Mouse (Mus musculus) olfactory bulb, adult 2 months (tissue): Measurements from ENCODE around the gene Inha. TPM values are rescaled to one million over a fixed set of nuclear protein-coding genes. Genes with fewer than 3 reads are reported as not detected.

Experiments used
- H3K27ac ChIP-seq: fragments of 200-500 bp; 2 replicates; pipeline ENCODE4 v1.5.1; 2012; ENCODE audit warnings: low read depth, low read length; ENCODE audit not compliant: insufficient read depth
- H3K4me1 ChIP-seq: fragments of 200-500 bp; 2 replicates; pipeline ENCODE4 v1.6.1; 2012; ENCODE audit warnings: low read length; ENCODE audit not compliant: control insufficient read depth, insufficient read depth
- H3K4me3 ChIP-seq: fragments of 200-500 bp; 2 replicates; pipeline ENCODE4 v1.5.1; 2012; ENCODE audit warnings: mild to moderate bottlenecking, low read depth, low read length, moderate library complexity; ENCODE audit not compliant: insufficient read depth
- CTCF ChIP-seq: fragments of 200-500 bp; IDR thresholded peaks from 2 replicates; pipeline ENCODE4 v1.5.1; 2012; ENCODE audit warnings: low read depth, mild to moderate bottlenecking, low read length, moderate library complexity; ENCODE audit not compliant: insufficient read depth
- POLR2A ChIP-seq: fragments of 200-500 bp; IDR thresholded peaks from 2 replicates; pipeline ENCODE4 v1.6.1; 2012; ENCODE audit warnings: mild to moderate bottlenecking, low read depth, low read length, moderate library complexity; ENCODE audit not compliant: insufficient read depth
- WGBS: fragments of 180-500 bp; shearing (Covaris S2); methylation state at CpG from one replicate; pipeline ENCODE4 v1.1.7; 2018; 5-methylcytosine and 5-hydroxymethylcytosine counted together
- polyA plus RNA-seq: library from polyadenylated mRNA; stranded (reverse); fragments of >200 nt; gene quantifications from 2 replicates; pipeline ENCODE4 v1.2.4, GENCODE M21; 2012; ENCODE audit warnings: low replicate concordance; ENCODE audit not compliant: missing spikeins, insufficient read depth, insufficient read length

Inha gene
- polyA plus RNA-seq, 1 experiment, result not detected

GRCm38 (mm10) chr1:75469287-75469825 lies 37.5 kb upstream of the Inha start:
- Histone ChIP-seq H3K27ac (no peak overlapping the region), H3K4me1 (peaks cover 10% of the 10 kb centered on the region), H3K4me3 (no peak overlapping the region)
- 81% methylated on average over 17 of the region's 17 CpGs for WGBS
- TF ChIP-seq CTCF (no peak), POLR2A (no peak)

- Histone ChIP-seq H3K27ac (no peak overlapping the region), H3K4me1 (peaks cover 26% of the 10 kb centered on the region), H3K4me3 (no peak overlapping the region)
- TF ChIP-seq POLR2A, result no peak
- TF ChIP-seq CTCF, result no peak
- WGBS, result 94% methylated on average over 11 of the region's 11 CpGs
Measured at GRCm38 (mm10) chr1:75476441-75476840, 30.4 kb upstream of the Inha start.

- Histone ChIP-seq H3K4me1 (peaks cover 29% of the 10 kb centered on the region), H3K27ac (no peak overlapping the region), H3K4me3 (peak overlapping the region; percentile 42)
- TF ChIP-seq POLR2A (no peak), CTCF (peak; percentile 99)
- WGBS, result 6% methylated on average over 35 of the region's 35 CpGs
Measured at GRCm38 (mm10) chr1:75477264-75477965, 29.5 kb upstream of the Inha start.

- H3K4me3 ChIP-seq, result no peak overlapping the region; the same call in 1 of the 2 replicates
- H3K4me1 ChIP-seq, result peaks cover 34% of the 10 kb centered on the region
- TF ChIP-seq CTCF (no peak), POLR2A (no peak)
- no peak overlapping the region for H3K27ac ChIP-seq
- WGBS, result 35% methylated on average over 3 of the region's 3 CpGs
Measured at GRCm38 (mm10) chr1:75477966-75478290, 28.9 kb upstream of the Inha start.

- peak overlapping the region; percentile 82 for H3K4me3 ChIP-seq
- H3K4me1 ChIP-seq, result peaks cover 36% of the 10 kb centered on the region
- no peak for TF ChIP-seq POLR2A
- TF ChIP-seq CTCF, result no peak
- H3K27ac ChIP-seq, result peak overlapping the region; percentile 76; the same call in 1 of the 2 replicates
- under 1% methylated on average over 25 of the region's 25 CpGs for WGBS
Measured at GRCm38 (mm10) chr1:75478497-75478896, 28.4 kb upstream of the Inha start.

GRCm38 (mm10) chr1:75478916-75479634 lies 27.8 kb upstream of the Inha start, which contains the start of the genes Chpf and Tmem198:
Gene Chpf (minus strand): TSS chr1:75479307.
Gene Tmem198 (plus strand): TSS chr1:75479532.
- WGBS, result under 1% methylated on average over 76 of the region's 76 CpGs
- H3K4me1 ChIP-seq, result peaks cover 33% of the 10 kb centered on the region
- TF ChIP-seq POLR2A (peak; percentile 73), CTCF (no peak)
- H3K4me3 ChIP-seq, result peak within 1 kb of the TSS; percentile 82
- H3K27ac ChIP-seq, result peak within 1 kb of the TSS; percentile 76

- TF ChIP-seq CTCF (no peak), POLR2A (no peak)
- Histone ChIP-seq H3K4me1 (peaks cover 31% of the 10 kb centered on the region), H3K27ac (peak overlapping the region; percentile 76), H3K4me3 (peak overlapping the region; percentile 82)
- 1% methylated on average over 24 of the region's 24 CpGs for WGBS
Measured at GRCm38 (mm10) chr1:75479635-75479989, 27.3 kb upstream of the Inha start.

- no peak for TF ChIP-seq POLR2A
- TF ChIP-seq CTCF, result no peak
- peak overlapping the region; percentile 76 for H3K27ac ChIP-seq
- WGBS, result 9% methylated on average over 13 of the region's 13 CpGs
- peak overlapping the region; percentile 82 for H3K4me3 ChIP-seq
- H3K4me1 ChIP-seq, result peaks cover 28% of the 10 kb centered on the region
Measured at GRCm38 (mm10) chr1:75480036-75480435, 26.8 kb upstream of the Inha start.

GRCm38 (mm10) chr1:75480735-75481134 lies 26.1 kb upstream of the Inha start:
- WGBS, result 73% methylated on average over 7 of the region's 7 CpGs
- Histone ChIP-seq H3K4me1 (peaks cover 27% of the 10 kb centered on the region), H3K27ac (no peak overlapping the region), H3K4me3 (0 out of 2 replicates have a peak overlapping the region, but pooled peaks have one; percentile 7)
- no peak for TF ChIP-seq CTCF
- no peak for TF ChIP-seq POLR2A
